Mouse (Mus musculus): ENCODE measurements around the gene Hp1bp3. TPM values are rescaled to one million over a fixed set of nuclear protein-coding genes. Genes with fewer than 3 reads are reported as not detected.

Gene Hp1bp3
- total RNA-seq (2018; cell fraction: chromatin; rRNA removed): 100 to 1,000 TPM in 24 of 26 experiments, 10 to 100 TPM in 2; 90.7 to 677 (median 178) TPM
- total RNA-seq (2018; cell fraction: cytosol; rRNA removed): 100 to 1,000 TPM in 7 of 26 experiments, 10 to 100 TPM in 19; 70.9 to 132 (median 93.7) TPM
- 100 to 1,000 TPM in 21 of 26 experiments, 10 to 100 TPM in 5; 77.4 to 423 (median 124) TPM for total RNA-seq (2018; cell fraction: nucleus; rRNA removed)
- polyA plus RNA-seq (2018): 87.1 to 133 TPM (median 94.2 TPM) in 3 replicates

DNA sequence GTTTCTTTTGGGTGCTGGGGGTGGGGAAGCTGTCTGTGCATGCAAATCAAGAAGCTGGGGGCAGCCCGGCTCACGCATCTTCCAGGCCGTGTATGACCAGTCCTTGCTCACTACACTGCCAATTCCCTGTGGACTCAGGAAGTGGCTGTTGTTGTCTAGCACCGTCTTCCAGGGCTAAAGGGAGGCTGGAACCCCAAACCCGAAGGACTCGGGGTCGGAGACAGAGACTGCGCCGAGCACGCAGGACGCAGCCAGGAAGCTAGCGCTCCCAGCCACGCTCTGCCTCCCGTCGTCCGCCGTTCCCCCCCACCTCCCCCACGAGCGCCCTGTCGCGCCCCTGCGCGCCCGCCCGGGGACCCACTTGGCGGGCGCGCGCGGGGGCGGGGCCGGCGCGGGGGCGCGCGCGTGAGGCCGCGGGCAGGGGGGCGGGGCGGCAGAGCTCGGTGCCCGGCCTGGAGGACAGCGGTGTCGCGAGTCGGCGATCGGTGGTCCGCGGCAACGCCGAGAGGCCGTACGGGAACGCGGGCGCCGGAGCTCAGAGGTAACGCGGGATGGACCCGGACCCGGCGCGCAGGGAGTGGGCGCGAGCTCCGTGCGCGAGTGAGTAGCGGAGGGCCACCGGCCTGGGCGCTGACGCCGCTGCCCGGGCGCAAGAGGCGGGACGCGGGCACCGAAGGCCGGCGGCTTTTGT lies at the start of gene Hp1bp3:
Hp1bp3 (plus strand) TSS at position 97 of the 691 bp plus-strand sequence.
- Histone ChIP-seq H3K27ac (peak within 1 kb of the TSS; percentile 80), H3K4me3 (ENCODE audit: inconsistent target) (peak within 1 kb of the TSS; percentile 59), H3K79me2 (ENCODE audit: inconsistent target) (peaks cover 40% of the 10 kb centered on the region), H3K36me3 (ENCODE audit: inconsistent target) (no peaks in the 10 kb centered on the region)
- WGBS (ENCODE audit: missing documents): under 1% methylated on average over 41 of the region's 84 CpGs

DNA sequence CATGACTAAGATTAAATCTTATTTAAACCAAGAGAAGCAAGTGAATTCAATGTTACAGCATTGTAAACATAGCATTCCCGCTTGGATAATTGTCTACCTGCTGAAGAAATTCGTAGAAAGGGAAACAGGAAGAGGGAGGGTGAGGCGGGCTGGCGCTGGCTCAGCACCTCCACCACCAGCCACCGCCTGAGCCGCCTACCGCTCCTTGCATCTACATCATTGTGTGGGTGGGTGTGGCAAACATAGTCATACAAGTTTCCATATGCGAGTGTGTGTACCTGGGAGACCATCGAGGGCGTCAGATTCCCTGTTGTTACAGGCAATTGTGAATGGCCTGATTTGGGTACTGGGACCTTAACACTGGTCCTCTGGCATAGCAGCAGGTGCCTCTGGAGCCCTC lies 49.6 kb upstream of the Hp1bp3 start:
- Histone ChIP-seq H3K36me3 (ENCODE audit: inconsistent target) (peaks cover 86% of the 10 kb centered on the region), H3K79me2 (ENCODE audit: inconsistent target) (no peaks in the 10 kb centered on the region), H3K27ac (no peak overlapping the region), H3K4me3 (ENCODE audit: inconsistent target) (no peak overlapping the region)
- WGBS (ENCODE audit: missing documents): 93% methylated on average over 5 of the region's 10 CpGs

DNA sequence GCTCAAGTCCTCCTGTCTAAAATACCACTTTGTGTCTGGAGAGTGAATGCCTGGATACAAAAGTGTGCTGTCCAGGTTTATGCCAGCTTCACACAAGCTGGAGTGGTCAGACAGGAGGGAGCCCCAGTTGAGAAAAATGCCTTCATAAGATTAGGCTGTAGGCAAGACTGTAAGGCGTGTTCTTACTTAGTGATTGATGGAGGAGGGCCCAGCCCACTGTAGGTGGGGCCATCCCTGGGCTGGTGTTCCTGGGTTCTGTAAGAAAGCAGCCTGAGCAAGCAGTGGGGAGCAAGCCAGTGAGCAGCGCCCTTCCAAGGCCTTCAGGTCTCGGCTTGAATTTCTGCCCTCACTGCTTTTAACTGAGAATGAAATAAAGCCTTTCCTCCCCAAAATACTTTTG lies 47.9 kb upstream of the Hp1bp3 start:
- Histone ChIP-seq H3K79me2 (ENCODE audit: inconsistent target) (no peaks in the 10 kb centered on the region), H3K4me3 (ENCODE audit: inconsistent target) (no peak overlapping the region), H3K36me3 (ENCODE audit: inconsistent target) (peaks cover 79% of the 10 kb centered on the region), H3K27ac (no peak overlapping the region)
- 93% methylated on average over 3 of the region's 3 CpGs for WGBS (ENCODE audit: missing documents)

DNA sequence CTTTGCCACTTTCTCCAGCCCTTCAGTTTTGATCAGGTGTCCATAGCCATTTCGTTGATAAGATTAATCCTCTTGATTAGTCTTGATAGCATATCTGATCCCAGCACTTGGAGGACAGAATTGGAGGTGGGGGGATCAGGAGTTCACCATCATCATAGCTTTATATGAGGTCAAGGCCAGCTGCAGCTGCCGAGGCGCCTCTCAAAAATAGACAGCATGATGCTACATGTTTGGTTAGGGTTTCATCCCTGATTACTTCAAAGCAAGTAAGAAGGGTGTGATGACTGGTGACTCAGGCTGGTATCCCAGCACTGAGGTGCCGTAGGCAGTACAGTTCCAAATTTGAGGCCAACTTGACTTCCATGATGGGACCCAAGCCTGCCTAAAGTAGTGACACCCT lies 46.7 kb upstream of the Hp1bp3 start:
- Histone ChIP-seq H3K4me3 (ENCODE audit: inconsistent target) (no peak overlapping the region), H3K79me2 (ENCODE audit: inconsistent target) (no peaks in the 10 kb centered on the region), H3K27ac (no peak overlapping the region), H3K36me3 (ENCODE audit: inconsistent target) (peaks cover 80% of the 10 kb centered on the region)
- 95% methylated on average over 4 of the region's 4 CpGs for WGBS (ENCODE audit: missing documents)

DNA sequence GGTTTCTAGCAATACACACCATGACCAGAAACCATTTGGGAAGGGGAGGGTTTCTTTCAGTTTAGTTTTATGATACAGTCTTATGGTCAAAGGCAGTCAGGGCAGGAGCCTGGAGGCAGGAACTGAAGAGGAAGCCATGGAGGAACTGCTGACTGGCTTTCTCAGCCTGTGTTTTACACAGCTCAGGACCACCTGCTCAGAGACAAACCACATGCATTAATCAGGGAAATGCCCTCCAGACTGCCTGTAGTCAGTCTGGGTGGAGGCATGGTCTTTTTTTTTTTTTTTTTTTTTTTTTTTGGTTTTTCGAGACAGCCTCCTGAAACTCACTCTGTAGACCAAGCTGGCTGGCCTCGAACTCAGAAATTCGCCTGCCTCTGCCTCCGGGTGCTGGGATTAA lies 43.4 kb upstream of the Hp1bp3 start:
- Histone ChIP-seq H3K4me3 (ENCODE audit: inconsistent target) (no peak overlapping the region), H3K36me3 (ENCODE audit: inconsistent target) (peaks cover 82% of the 10 kb centered on the region), H3K79me2 (ENCODE audit: inconsistent target) (no peaks in the 10 kb centered on the region), H3K27ac (no peak overlapping the region)
- whole genome bisulfite sequencing (ENCODE audit: missing documents): 53% methylated on average over 4 of the region's 4 CpGs

DNA sequence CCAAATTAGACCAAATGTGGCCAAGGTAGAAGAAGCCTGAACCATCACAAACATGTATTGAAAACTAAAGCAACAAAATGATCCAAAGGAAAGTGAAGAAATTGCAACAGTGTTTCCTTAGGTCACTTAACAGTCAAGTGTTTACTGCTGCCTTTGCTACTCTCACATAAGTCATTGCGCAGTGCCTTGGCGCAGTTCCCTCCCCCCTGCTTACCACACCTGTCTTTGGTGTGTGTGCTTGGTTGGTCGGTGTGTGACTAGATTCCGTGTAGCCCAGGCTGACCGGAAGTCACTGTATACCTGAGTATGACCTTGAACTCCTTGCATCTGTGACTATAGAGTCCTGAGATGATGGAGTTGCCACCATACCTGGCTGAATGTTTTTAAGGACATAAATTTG lies 36.7 kb upstream of the Hp1bp3 start:
- Histone ChIP-seq H3K27ac (no peak overlapping the region), H3K4me3 (ENCODE audit: inconsistent target) (no peak overlapping the region), H3K36me3 (ENCODE audit: inconsistent target) (peaks cover 91% of the 10 kb centered on the region), H3K79me2 (ENCODE audit: inconsistent target) (no peaks in the 10 kb centered on the region)
- 94% methylated on average over 5 of the region's 5 CpGs for WGBS (ENCODE audit: missing documents)

DNA sequence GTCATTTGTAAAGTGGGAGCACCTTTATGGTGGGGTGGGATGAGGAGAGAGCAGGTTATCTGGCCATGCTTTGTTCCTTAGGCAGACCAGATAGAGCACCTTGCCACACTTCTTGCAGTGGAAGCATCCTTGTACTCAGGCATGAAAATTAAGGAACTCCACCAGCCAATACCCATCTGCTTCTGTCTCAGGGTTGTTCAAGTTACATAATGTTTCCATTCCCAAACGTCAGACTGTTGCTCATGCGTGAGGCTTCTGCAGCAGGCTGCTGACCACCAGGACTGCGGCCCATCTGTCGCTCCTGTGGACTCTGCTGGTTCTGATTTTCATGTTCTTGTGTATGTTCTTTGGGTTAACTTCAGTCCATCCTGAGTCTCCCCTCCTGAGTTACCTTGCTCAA lies 35.4 kb upstream of the Hp1bp3 start:
- Histone ChIP-seq H3K27ac (no peak overlapping the region), H3K36me3 (ENCODE audit: inconsistent target) (peaks cover 84% of the 10 kb centered on the region), H3K4me3 (ENCODE audit: inconsistent target) (no peak overlapping the region), H3K79me2 (ENCODE audit: inconsistent target) (no peaks in the 10 kb centered on the region)
- 72% methylated on average over 4 of the region's 4 CpGs for WGBS (ENCODE audit: missing documents)

DNA sequence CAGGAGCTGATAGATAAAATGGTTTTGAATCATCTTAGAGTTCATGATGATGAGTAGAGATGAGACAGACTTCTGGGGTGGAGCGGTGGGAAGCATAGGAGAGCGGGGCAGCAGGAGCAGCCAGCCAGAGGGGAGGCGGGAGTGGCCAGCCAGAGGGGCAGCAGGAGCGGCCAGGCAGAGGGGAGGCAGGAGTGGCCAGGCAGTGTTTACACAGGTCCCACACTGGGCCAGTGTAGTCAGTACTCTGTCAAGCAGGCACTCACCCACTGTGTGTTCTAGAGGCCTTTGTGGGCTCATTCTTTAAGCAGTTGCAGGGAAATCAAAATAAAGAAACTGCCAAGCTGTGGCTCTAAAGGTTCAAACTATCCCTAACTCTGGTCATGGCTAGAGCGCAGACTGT lies 32.0 kb upstream of the Hp1bp3 start:
- 99% methylated on average over 5 of the region's 5 CpGs for WGBS (ENCODE audit: missing documents)
- no peak overlapping the region for H3K4me3 ChIP-seq (ENCODE audit: inconsistent target)
- no peak overlapping the region for H3K27ac ChIP-seq
- peaks cover 79% of the 10 kb centered on the region for H3K36me3 ChIP-seq (ENCODE audit: inconsistent target)
- no peaks in the 10 kb centered on the region for H3K79me2 ChIP-seq (ENCODE audit: inconsistent target)

DNA sequence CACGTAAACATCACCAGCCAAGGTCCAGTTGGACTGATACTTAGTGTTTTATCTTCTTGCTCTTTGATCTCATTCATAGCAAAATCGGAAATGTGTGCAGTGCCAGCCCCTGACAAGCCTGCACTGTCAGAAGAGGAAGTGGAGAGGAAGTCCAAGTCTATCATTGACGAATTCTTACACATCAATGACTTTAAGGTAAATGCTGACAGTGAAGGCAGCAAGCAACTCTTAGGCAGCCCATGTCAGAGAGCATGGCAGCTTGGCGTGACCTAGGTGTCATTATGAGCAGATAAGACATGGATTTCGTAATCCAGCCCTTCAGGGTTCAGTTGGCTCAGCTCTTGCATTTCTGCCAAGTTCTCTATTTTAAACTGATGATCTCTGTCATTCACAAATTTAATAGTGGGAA lies 31.5 kb upstream of the Hp1bp3 start:
- H3K79me2 ChIP-seq (ENCODE audit: inconsistent target): no peaks in the 10 kb centered on the region
- peaks cover 79% of the 10 kb centered on the region for H3K36me3 ChIP-seq (ENCODE audit: inconsistent target)
- H3K4me3 ChIP-seq (ENCODE audit: inconsistent target): no peak overlapping the region
- 33% methylated on average over 5 of the region's 5 CpGs for WGBS (ENCODE audit: missing documents)
- H3K27ac ChIP-seq: no peak overlapping the region

DNA sequence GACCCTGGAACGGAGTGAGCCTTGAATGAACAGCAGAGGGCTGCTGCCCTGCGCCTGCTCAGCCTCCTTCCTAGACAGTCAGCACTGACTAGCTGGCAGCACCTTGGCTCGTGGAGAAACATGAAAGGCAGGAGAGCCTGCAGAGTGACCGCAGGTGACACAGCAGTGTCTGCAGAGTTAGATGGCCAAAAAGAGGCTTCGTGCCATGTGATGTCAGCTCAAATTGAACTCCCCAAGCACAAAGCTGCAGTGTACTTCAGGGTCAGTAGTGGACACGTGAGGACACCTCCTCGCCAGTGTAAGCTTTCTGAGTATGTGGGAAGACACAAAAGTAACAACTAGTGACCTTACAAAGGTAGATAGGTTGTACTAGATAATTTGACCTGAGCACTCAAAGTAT lies 30.1 kb upstream of the Hp1bp3 start:
- Histone ChIP-seq H3K79me2 (ENCODE audit: inconsistent target) (no peaks in the 10 kb centered on the region), H3K36me3 (ENCODE audit: inconsistent target) (peaks cover 79% of the 10 kb centered on the region), H3K4me3 (ENCODE audit: inconsistent target) (no peak overlapping the region), H3K27ac (no peak overlapping the region)
- WGBS (ENCODE audit: missing documents): 99% methylated on average over 7 of the region's 7 CpGs

DNA sequence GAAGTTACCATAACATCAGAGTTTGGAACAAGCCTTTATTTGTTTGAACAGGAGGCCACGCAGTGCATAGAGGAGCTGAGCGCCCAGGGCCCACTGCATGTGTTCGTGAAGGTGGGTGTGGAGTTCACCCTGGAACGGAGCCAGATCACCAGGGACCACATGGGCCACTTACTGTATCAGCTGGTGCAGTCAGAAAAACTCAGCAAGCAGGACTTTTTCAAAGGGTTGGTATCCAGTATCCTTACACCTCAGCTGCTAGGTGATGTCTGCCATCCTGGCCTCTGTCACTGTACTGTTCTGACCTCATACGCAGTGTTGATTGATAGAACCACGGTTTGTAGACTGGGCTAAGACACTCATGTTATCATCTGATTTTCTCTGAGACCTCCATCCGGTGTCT lies 28.1 kb upstream of the Hp1bp3 start:
- Histone ChIP-seq H3K36me3 (ENCODE audit: inconsistent target) (peaks cover 75% of the 10 kb centered on the region), H3K4me3 (ENCODE audit: inconsistent target) (no peak overlapping the region), H3K79me2 (ENCODE audit: inconsistent target) (no peaks in the 10 kb centered on the region), H3K27ac (no peak overlapping the region)
- WGBS (ENCODE audit: missing documents): 94% methylated on average over 7 of the region's 7 CpGs

DNA sequence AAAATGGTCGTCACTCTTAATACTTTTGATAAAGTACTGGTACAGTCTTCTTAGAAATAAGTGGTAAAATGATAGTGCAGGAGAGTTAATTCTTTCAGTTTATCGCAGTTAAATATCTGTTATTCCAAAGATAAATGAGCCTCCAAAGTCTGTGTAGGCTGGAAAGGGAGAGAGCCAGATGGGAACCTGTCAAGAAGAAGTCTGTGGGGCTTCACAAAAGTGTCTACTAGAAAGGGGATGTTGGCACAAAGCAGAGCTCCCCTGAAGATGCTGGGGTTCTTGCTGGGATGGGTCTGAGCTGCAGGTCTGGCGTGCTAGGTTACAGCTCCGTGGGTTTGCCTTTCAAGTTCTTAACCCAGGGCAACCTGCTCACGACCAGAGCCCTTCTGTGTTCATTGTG lies 23.5 kb upstream of the Hp1bp3 start:
- Histone ChIP-seq H3K4me3 (ENCODE audit: inconsistent target) (no peak overlapping the region), H3K27ac (no peak overlapping the region), H3K79me2 (ENCODE audit: inconsistent target) (no peaks in the 10 kb centered on the region), H3K36me3 (ENCODE audit: inconsistent target) (peaks cover 92% of the 10 kb centered on the region)
- 91% methylated on average over 5 of the region's 5 CpGs for WGBS (ENCODE audit: missing documents)

DNA sequence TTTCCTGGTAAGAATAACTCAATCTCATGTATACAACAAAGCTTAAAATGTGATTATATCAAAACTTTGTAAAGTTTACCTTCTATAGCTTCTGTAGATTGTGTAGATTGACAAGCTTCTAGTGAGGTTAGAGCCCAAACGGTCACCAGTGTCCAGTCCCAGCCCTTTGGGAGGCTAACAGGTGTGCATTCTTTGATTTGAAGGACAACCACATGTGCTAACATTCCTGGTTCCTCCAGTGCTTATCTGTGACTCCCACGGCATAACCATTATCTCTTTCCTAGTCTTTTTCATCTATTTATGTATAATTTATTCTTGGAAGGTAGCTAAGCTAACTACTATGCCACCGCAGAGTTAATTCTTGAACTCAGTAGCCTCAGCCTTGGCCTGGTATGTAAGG lies 15.3 kb upstream of the Hp1bp3 start:
- H3K79me2 ChIP-seq (ENCODE audit: inconsistent target): no peaks in the 10 kb centered on the region
- H3K4me3 ChIP-seq (ENCODE audit: inconsistent target): no peak overlapping the region
- H3K27ac ChIP-seq: no peak overlapping the region
- WGBS (ENCODE audit: missing documents): 90% methylated on average over 3 of the region's 3 CpGs
- H3K36me3 ChIP-seq (ENCODE audit: inconsistent target): peaks cover 97% of the 10 kb centered on the region

DNA sequence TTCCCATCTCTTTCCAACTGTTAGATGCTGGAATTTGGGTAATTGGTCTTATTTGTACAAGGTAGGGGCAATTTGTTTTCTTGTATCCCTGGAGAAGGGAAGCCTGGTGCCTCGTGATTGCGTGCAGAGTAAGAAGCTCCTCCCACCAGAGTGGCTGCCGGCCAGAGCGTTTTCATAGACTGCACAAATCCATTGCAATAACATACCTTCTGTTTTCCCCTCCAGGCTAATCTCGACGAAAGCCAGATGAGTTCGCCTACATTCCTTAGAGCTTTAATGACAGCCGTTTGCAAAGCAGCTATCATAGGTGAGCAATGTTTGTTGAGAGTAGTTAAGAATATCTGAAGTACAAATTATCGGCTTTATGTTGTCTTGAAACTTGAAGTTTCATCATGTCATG lies 14.4 kb upstream of the Hp1bp3 start:
- WGBS (ENCODE audit: missing documents): 87% methylated on average over 9 of the region's 9 CpGs
- no peaks in the 10 kb centered on the region for H3K79me2 ChIP-seq (ENCODE audit: inconsistent target)
- H3K4me3 ChIP-seq (ENCODE audit: inconsistent target): no peak overlapping the region
- H3K27ac ChIP-seq: no peak overlapping the region
- H3K36me3 ChIP-seq (ENCODE audit: inconsistent target): peaks cover 95% of the 10 kb centered on the region

DNA sequence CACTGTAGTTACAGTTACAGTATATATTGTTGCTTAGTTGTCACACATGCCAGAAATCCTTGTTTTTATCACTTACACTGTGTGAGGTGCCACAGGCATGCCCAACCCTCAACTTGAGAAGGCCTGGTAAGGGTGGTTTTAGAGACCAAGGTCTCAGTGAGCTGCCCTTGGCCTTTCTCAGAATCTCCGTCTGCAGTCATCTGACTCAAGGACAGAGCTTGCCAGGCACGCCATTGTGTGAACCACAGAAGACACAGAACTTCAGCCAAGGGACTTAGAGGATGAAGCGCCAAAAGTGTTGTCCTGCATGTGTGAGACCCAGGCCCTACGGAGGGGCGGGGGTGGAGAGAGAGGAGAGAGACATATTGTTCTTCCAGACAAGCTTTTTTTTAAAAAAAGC lies 6.0 kb upstream of the Hp1bp3 start:
- Histone ChIP-seq H3K27ac (no peak overlapping the region), H3K4me3 (ENCODE audit: inconsistent target) (no peak overlapping the region), H3K79me2 (ENCODE audit: inconsistent target) (no peaks in the 10 kb centered on the region), H3K36me3 (ENCODE audit: inconsistent target) (peaks cover 36% of the 10 kb centered on the region; the same call in 1 of the 2 replicates)
- 98% methylated on average over 5 of the region's 5 CpGs for WGBS (ENCODE audit: missing documents)
